Mouse (Mus musculus) midbrain, embryonic 12.5 days (tissue): ENCODE data around the gene Akap14. TPM values are rescaled to one million over a fixed set of nuclear protein-coding genes. Genes with fewer than 3 reads are reported as not detected.

Experiments used
- polyA plus RNA-seq: library from polyadenylated mRNA; unstranded; fragments of >200 nt; fragmentation: Nextera tagmentation; extraction: Ambion mirVana; gene quantifications from 2 replicates; pipeline ENCODE4 v1.2.1, GENCODE M21; 2016

Gene Akap14
- polyA plus RNA-seq, 1 experiment from 2014 or later: 0.17 TPM

Other genes with a start within 250 kb of the Akap14 start
- gene Sept6, start 177.0 kb downstream of the Akap14 start, polyA plus RNA-seq: 49.2 and 55.5 TPM in 2 replicates
- not detected in 2 replicates for gene Sowahd, start 120.0 kb downstream of the Akap14 start, polyA plus RNA-seq
- gene Rpl39, start 83.4 kb downstream of the Akap14 start, polyA plus RNA-seq: 412 and 427 TPM in 2 replicates
- 23.7 and 24.1 TPM in 2 replicates for gene Upf3b, start 58.5 kb downstream of the Akap14 start, polyA plus RNA-seq
- gene Nkap, start 42.0 kb downstream of the Akap14 start, polyA plus RNA-seq: 23.9 and 28.6 TPM in 2 replicates
- 412 and 415 TPM in 2 replicates for gene Ndufa1, start 22.3 kb upstream of the Akap14 start, polyA plus RNA-seq
- gene Rnf113a1, start 22.4 kb upstream of the Akap14 start, polyA plus RNA-seq: 15.7 and 17.0 TPM in 2 replicates
- not detected in 2 replicates for gene Gm9, start 42.2 kb upstream of the Akap14 start, polyA plus RNA-seq
- not detected in 2 replicates for gene Rhox1, start 53.4 kb upstream of the Akap14 start, polyA plus RNA-seq
- gene Rhox2a, start 76.1 kb upstream of the Akap14 start, polyA plus RNA-seq: 0.32 TPM in 1 of 2 replicates, not detected in the other
- not detected in 2 replicates for gene Rhox3a, start 81.1 kb upstream of the Akap14 start, polyA plus RNA-seq
- not detected in 2 replicates for gene Rhox4a, start 96.5 kb upstream of the Akap14 start, polyA plus RNA-seq
- not detected in 2 replicates for gene Rhox3a2, start 211.2 kb upstream of the Akap14 start, polyA plus RNA-seq
- 0.56 TPM in 1 of 2 replicates, not detected in the other for gene Rhox4a2, start 222.0 kb upstream of the Akap14 start, polyA plus RNA-seq
- 0.43 TPM in 1 of 2 replicates, not detected in the other for gene Rhox2b, start 243.2 kb upstream of the Akap14 start, polyA plus RNA-seq